Mouse (Mus musculus): ENCODE measurements around the gene Clec11a. TPM values are rescaled to one million over a fixed set of nuclear protein-coding genes. Genes with fewer than 3 reads are reported as not detected.
A peak's percentile ranks its signal among the peaks of the same experiment; 100 is the strongest.

The Clec11a gene
- polyA plus RNA-seq, 1 experiment, result 4.0 TPM

DNA sequence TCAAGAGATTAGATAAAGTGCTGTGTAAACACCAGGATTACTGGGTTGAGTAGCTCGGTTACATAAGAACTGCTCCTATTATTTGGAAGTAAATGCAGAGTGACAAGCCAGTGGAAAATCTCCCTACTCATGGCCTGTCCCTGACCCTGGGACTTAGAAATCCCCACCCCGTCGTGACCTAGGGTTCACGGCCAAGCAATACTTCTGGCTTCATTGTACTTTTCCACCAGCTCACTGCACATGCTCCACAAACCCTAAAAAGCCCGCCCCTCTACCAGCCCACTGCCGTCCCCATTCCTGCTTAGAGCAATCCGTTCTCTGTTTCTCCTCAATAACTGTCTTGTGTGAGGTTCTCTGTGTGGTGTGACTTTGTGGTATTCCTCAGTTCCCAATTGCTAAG, 18.9 kb downstream of the Clec11a start:
- Histone ChIP-seq H3K27ac (ENCODE audit: insufficient read depth, low read length) (no peak overlapping the region), H3K4me1 (ENCODE audit: control insufficient read depth, insufficient read depth, insufficient read length) (no peaks in the 10 kb centered on the region; the same call in 1 of the 2 replicates), H3K27me3 (ENCODE audit: control insufficient read depth, insufficient read depth, low read length) (no peaks in the 10 kb centered on the region), H3K36me3 (ENCODE audit: control insufficient read depth, insufficient read depth, low read length) (no peaks in the 10 kb centered on the region), H3K4me3 (ENCODE audit: extremely low read depth, insufficient read depth, insufficient read length) (no peak overlapping the region)
- DNase-seq (ENCODE audit: low read depth in 1 of 2, low spot score in 2 of 2), result no peak
- TF ChIP-seq POLR2A (IDR thresholded peaks at IDR 0.05; ENCODE audit: low read depth, low read length) (no peak), CTCF (IDR thresholded peaks at IDR 0.05; ENCODE audit: extremely low read depth, insufficient read depth, insufficient read length, insufficient replicate concordance) (no peak)
- WGBS, result 71% methylated on average over 7 of the region's 7 CpGs

DNA sequence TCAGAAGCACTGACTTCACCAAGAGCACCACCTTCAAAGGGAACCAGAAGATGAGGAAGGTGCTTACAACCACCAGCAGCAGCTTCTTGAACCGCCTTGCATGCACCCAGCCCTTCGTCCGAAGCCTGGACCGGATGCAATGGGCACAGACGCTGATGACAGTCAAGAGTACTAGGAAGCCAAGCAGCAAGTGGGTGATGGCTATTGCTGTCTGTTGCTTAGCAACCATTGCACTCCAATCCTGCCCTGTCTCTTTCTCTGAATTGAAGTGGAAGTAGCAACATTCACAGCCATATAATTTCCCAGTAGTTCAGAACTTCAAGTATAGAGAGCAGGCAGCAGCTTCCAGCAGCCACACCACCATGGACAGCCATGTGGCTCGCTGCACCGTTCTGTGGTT, 25.1 kb downstream of the Clec11a start:
- TF ChIP-seq CTCF (IDR thresholded peaks at IDR 0.05; ENCODE audit: extremely low read depth, insufficient read depth, insufficient read length, insufficient replicate concordance) (no peak), POLR2A (IDR thresholded peaks at IDR 0.05; ENCODE audit: low read depth, low read length) (no peak)
- Histone ChIP-seq H3K27me3 (ENCODE audit: control insufficient read depth, insufficient read depth, low read length) (no peaks in the 10 kb centered on the region), H3K27ac (ENCODE audit: insufficient read depth, low read length) (no peak overlapping the region), H3K4me3 (ENCODE audit: extremely low read depth, insufficient read depth, insufficient read length) (no peak overlapping the region), H3K4me1 (ENCODE audit: control insufficient read depth, insufficient read depth, insufficient read length) (no peaks in the 10 kb centered on the region), H3K36me3 (ENCODE audit: control insufficient read depth, insufficient read depth, low read length) (no peaks in the 10 kb centered on the region)
- WGBS, result 86% methylated on average over 7 of the region's 7 CpGs
- DNase-seq (ENCODE audit: low read depth in 1 of 2, low spot score in 2 of 2), result no peak

DNA sequence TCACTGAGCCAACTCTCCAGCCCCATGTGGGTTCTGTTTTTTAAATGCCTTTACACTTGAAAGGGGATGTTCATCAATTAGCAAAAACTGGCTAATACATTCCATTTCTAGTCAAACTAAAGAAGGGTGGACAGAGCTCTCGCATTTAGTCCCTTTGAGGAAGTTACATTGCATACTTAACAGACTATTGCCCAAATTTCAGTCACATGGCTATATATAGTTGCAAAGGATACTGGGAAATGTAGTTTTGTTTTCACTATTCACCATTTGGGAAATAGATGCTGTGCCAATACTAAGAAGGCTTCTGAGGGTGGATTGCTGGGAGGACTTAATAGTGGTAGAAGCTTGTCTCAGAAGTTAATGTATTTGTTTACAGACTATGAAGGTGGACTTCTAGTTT, 25.7 kb downstream of the Clec11a start:
- 8% methylated on average over 1 of the region's 1 CpGs for WGBS
- Histone ChIP-seq H3K36me3 (ENCODE audit: control insufficient read depth, insufficient read depth, low read length) (no peaks in the 10 kb centered on the region), H3K4me3 (ENCODE audit: extremely low read depth, insufficient read depth, insufficient read length) (no peak overlapping the region), H3K27ac (ENCODE audit: insufficient read depth, low read length) (no peak overlapping the region), H3K27me3 (ENCODE audit: control insufficient read depth, insufficient read depth, low read length) (no peaks in the 10 kb centered on the region), H3K4me1 (ENCODE audit: control insufficient read depth, insufficient read depth, insufficient read length) (no peaks in the 10 kb centered on the region)
- DNase-seq (ENCODE audit: low read depth in 1 of 2, low spot score in 2 of 2), result no peak
- no peak for TF ChIP-seq CTCF (IDR thresholded peaks at IDR 0.05; ENCODE audit: extremely low read depth, insufficient read depth, insufficient read length, insufficient replicate concordance)
- no peak for TF ChIP-seq POLR2A (IDR thresholded peaks at IDR 0.05; ENCODE audit: low read depth, low read length)

DNA sequence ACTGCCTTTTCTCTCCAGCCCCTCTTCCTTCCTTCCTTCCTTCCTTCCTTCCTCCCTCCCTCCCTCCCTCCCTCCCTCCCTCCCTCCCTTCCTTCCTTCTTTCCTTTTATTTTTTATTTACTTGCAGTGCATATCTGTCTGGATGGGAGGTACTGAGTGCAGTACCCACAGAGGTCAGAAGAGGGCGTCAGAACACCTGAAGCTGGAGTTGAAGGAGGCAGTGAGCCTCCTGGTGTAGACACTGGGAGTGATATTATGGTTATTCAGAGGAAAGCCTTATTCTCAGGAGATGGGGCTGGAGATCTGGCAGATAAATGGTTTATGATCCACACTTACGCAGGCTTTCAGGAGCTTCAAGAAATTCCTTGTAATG, 29.5 kb downstream of the Clec11a start:
- peak; percentile 22 to 53 for DNase-seq (ENCODE audit: low read depth in 1 of 2, low spot score in 2 of 2)
- Histone ChIP-seq H3K4me1 (ENCODE audit: control insufficient read depth, insufficient read depth, insufficient read length) (no peaks in the 10 kb centered on the region), H3K36me3 (ENCODE audit: control insufficient read depth, insufficient read depth, low read length) (no peaks in the 10 kb centered on the region), H3K27ac (ENCODE audit: insufficient read depth, low read length) (no peak overlapping the region), H3K27me3 (ENCODE audit: control insufficient read depth, insufficient read depth, low read length) (no peaks in the 10 kb centered on the region), H3K4me3 (ENCODE audit: extremely low read depth, insufficient read depth, insufficient read length) (no peak overlapping the region)
- WGBS, result 49% methylated on average over 2 of the region's 2 CpGs
- TF ChIP-seq CTCF (IDR thresholded peaks at IDR 0.05; ENCODE audit: extremely low read depth, insufficient read depth, insufficient read length, insufficient replicate concordance) (peak; percentile 36; the same call in 1 of the 2 replicates), POLR2A (IDR thresholded peaks at IDR 0.05; ENCODE audit: low read depth, low read length) (no peak)

DNA sequence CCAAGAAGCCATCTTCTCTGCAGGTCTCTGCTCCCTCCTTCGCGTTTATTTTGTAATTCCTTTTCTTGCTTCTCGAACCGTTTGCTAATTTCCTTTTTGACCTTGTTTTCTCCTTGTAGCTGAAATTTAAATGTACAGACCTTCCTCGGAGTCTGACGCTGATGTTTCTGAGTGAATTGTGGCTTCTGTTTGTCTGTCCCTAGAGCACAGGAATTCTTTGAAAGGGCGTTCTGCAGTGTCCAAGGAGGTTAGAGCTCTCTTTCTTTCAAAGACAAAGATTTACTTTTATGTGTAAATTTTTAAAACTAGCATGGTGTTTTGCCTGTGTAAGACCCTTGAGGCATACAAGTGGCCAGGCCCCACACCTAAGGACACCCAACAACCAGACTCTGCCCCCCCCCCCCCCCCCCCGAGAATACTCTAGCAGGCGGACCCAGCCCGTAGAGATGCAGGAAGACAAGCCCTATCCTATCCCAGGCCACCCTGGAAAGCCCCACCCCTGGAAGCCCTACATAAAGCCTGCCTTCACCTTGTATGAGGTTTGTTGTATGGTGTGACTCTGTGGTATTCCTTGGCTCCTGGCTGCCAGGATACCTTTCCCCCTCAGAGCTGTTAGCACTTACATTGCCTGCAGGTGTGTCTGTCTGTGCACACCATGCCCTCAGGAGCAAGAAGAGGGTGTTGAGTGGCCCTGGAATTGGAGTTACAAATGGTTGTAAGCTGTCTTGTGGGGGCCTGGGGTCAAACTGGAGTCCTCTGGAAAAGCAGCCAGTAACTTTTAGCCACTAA, 30.0 kb downstream of the Clec11a start:
- Histone ChIP-seq H3K4me1 (ENCODE audit: control insufficient read depth, insufficient read depth, insufficient read length) (no peaks in the 10 kb centered on the region), H3K27ac (ENCODE audit: insufficient read depth, low read length) (no peak overlapping the region), H3K4me3 (ENCODE audit: extremely low read depth, insufficient read depth, insufficient read length) (no peak overlapping the region), H3K36me3 (ENCODE audit: control insufficient read depth, insufficient read depth, low read length) (no peaks in the 10 kb centered on the region), H3K27me3 (ENCODE audit: control insufficient read depth, insufficient read depth, low read length) (no peaks in the 10 kb centered on the region)
- WGBS, result 73% methylated on average over 9 of the region's 10 CpGs
- no peak for TF ChIP-seq POLR2A (IDR thresholded peaks at IDR 0.05; ENCODE audit: low read depth, low read length)
- no peak for DNase-seq (ENCODE audit: low read depth in 1 of 2, low spot score in 2 of 2)

DNA sequence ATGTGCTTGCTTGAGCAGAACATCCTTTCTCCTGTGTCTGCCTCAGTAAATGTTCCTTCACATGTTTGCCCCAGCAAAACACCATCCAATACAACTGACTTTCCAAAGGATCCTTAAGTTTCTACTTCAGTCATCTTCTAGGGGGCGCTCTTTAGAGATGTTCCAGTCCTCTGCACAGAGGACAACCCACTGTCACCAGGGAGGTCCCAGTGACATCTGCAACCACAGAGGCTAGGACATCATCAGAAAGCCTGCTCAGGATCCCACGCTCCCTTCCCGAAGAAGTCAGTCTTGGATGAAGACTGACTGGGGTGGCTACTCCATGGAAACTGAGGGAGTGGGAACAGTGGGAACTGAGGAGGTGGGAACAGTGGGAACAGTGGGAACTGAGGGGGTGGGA, 31.2 kb downstream of the Clec11a start:
- no peak for TF ChIP-seq POLR2A (IDR thresholded peaks at IDR 0.05; ENCODE audit: low read depth, low read length)
- TF ChIP-seq CTCF (IDR thresholded peaks at IDR 0.05; ENCODE audit: extremely low read depth, insufficient read depth, insufficient read length, insufficient replicate concordance), result no peak
- no peak overlapping the region for H3K27ac ChIP-seq (ENCODE audit: insufficient read depth, low read length)
- no peak overlapping the region for H3K4me3 ChIP-seq (ENCODE audit: extremely low read depth, insufficient read depth, insufficient read length)
- 80% methylated on average over 3 of the region's 3 CpGs for WGBS
- no peak for DNase-seq (ENCODE audit: low read depth in 1 of 2, low spot score in 2 of 2)
- no peaks in the 10 kb centered on the region for H3K27me3 ChIP-seq (ENCODE audit: control insufficient read depth, insufficient read depth, low read length)
- H3K4me1 ChIP-seq (ENCODE audit: control insufficient read depth, insufficient read depth, insufficient read length), result no peaks in the 10 kb centered on the region
- H3K36me3 ChIP-seq (ENCODE audit: control insufficient read depth, insufficient read depth, low read length), result no peaks in the 10 kb centered on the region

DNA sequence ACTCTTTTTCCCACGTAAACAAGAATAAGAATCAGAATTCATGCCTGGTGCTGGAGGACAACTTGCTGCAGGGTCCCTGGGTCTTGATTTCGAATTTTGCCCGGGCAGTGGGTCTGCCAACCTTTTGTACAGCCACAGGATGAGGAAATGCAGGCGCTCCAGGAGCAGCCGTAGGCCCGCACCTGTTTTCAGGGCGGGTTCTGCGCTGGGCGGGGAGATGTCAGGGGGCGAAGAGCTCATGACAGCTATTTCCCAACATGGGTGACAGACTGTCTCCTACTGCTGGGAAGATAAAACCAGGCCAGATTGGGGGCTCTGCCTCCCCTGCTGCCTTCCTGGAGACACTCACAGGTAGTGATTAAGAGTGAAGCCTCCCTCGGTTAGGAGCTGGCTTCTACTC, 32.6 kb downstream of the Clec11a start:
- no peak overlapping the region for H3K4me3 ChIP-seq (ENCODE audit: extremely low read depth, insufficient read depth, insufficient read length)
- 74% methylated on average over 11 of the region's 11 CpGs for WGBS
- no peaks in the 10 kb centered on the region for H3K27me3 ChIP-seq (ENCODE audit: control insufficient read depth, insufficient read depth, low read length)
- no peaks in the 10 kb centered on the region for H3K36me3 ChIP-seq (ENCODE audit: control insufficient read depth, insufficient read depth, low read length)
- H3K4me1 ChIP-seq (ENCODE audit: control insufficient read depth, insufficient read depth, insufficient read length), result no peaks in the 10 kb centered on the region
- DNase-seq (ENCODE audit: low read depth in 1 of 2, low spot score in 2 of 2), result no peak
- TF ChIP-seq POLR2A (IDR thresholded peaks at IDR 0.05; ENCODE audit: low read depth, low read length) (no peak), CTCF (IDR thresholded peaks at IDR 0.05; ENCODE audit: extremely low read depth, insufficient read depth, insufficient read length, insufficient replicate concordance) (no peak)
- no peak overlapping the region for H3K27ac ChIP-seq (ENCODE audit: insufficient read depth, low read length)

Data from spleen, adult 2 months (tissue).